Mouse (Mus musculus) E14TG2a.4 (cell line): Measurements from ENCODE around the gene Snrpe.

ENCODE experiments used
- CTCF ChIP-seq: conservative IDR thresholded peaks from 2 replicates; pipeline ENCODE4 v1.5.1; 2014; ENCODE audit warnings: low read length
- POU5F1 ChIP-seq: IDR thresholded peaks from 2 replicates; pipeline ENCODE4 v1.6.1; 2014; ENCODE audit warnings: low read length, borderline replicate concordance

- TF ChIP-seq CTCF = no peak
- TF ChIP-seq POU5F1 = no peak
These were observed 31.1 kb upstream of the Snrpe start for GRCm38 (mm10) chr1:133641163-133641562.
